Mouse (Mus musculus) cerebellum, adult 2 months (tissue): ENCODE data around the gene Magi2.

ENCODE experiments used
- CTCF ChIP-seq: fragments of 200-500 bp; IDR thresholded peaks from 2 replicates; pipeline ENCODE4 v1.5.1; 2011; ENCODE audit warnings: low read depth, mild to moderate bottlenecking, control low read depth, low read length, moderate library complexity, borderline replicate concordance; ENCODE audit not compliant: insufficient read depth
- POLR2A ChIP-seq: fragments of 200-500 bp; IDR thresholded peaks from 2 replicates; pipeline ENCODE4 v1.6.1; 2011; ENCODE audit warnings: low read length, control low read depth, borderline replicate concordance; ENCODE audit not compliant: insufficient read depth

- TF ChIP-seq CTCF (no peak), POLR2A (no peak)
These were observed 1476.5 kb downstream of the Magi2 start for GRCm38 (mm10) chr5:20703304-20703700.
